Mouse (Mus musculus) left cerebral cortex, postnatal 14 days (tissue): ENCODE measurements around the gene 3425401B19Rik. TPM values are rescaled to one million over a fixed set of nuclear protein-coding genes. Genes with fewer than 3 reads are reported as not detected.

ENCODE experiments used
- DNase-seq, 2 experiments: peaks; one replicate each; pipeline ENCODE4 v3.0.0; 2021 to 2022; ENCODE audit warnings: low spot score in 2 of 2, mixed read lengths in 1 of 2
- intact Hi-C: fragments of 180-260 bp; cut with DNase I; formaldehyde crosslinking; loops from one replicate; pipeline ENCODE4 v1.15.1; 2025
- total RNA-seq, 2 experiments: library from RNA; stranded (reverse); gene quantifications; 2 replicates each; pipeline ENCODE4 v1.2.3; 2021

Gene 3425401B19Rik
- total RNA-seq, 2 experiments from 2014 or later, result 0.13 to 0.15 TPM

- intact Hi-C loops, result no loop called here
Observed at GRCm38 (mm10) chr14:32678565-32678964, 6.5 kb downstream of the 3425401B19Rik start.

DNA sequence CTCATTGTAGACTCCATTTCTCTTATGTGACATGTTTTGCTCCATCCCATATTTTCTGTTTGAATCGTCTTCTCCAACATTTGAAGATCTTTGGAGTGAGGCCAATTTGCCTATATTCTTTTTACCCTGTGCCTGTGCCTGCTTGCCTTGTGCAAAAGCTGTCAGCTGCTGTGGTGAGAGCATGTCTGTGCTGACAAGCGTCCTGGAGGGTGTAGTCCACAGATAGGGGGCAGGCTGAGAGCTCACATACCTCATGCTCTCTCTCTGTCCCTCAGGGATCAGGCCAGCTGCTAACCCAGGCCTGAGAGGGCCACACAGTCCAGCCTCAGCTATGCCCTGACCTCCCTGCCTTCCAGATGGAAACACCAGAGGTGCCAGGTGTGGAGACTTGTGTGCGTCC lies 11.9 kb downstream of the 3425401B19Rik start:
- intact Hi-C loops, result no loop called here
- DNase-seq, result peak in 1 of 2 experiments; percentile 28

More at GRCm38 (mm10) chr14:32678565-32678964, 6.5 kb downstream of the 3425401B19Rik start:
- no peak for DNase-seq

DNA sequence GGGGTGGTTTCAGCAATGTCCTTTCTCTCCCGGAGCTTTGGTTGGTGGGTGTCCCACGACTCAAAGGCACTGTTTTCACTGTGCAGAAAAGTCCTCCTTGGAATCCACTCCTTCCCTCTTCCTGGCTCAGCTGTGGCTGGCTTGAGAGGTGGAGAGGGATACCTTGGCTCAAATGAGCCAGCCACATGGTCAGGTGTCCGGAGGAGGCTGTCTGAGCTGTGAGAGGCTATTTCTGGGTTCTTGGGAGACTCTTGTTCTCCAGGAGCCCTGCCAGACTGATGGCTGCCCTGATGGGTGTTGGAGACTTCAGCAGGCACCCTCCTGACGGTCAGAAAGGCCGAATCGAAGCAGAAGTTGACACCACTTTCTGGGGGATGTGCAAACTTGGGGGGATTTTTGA lies 22.0 kb downstream of the 3425401B19Rik start:
- no peak for DNase-seq
- intact Hi-C loops, result no loop called here

DNA sequence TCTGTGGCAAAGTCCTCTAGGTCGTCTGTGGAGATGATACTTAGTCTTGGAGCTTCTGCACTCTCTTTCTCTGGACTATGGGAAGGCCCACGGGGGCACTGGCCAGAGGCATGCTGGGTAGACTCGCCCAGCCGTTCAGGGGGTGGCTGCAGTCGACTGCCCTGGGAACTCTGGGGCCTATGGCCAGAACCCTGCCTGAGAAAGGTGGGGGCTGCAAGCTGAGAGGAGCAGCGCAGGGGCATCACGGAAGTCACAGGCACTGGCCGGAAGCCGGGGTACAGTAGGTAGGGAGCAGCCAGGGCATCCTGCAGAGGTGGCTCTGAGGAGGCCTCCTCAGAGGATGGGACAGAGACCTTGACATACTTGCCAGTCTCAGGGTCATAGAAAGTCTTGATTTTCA lies 25.3 kb downstream of the 3425401B19Rik start:
- DNase-seq, result no peak
- intact Hi-C loops, result no loop called here

GRCm38 (mm10) chr14:32638485-32638884 lies 46.6 kb downstream of the 3425401B19Rik start:
- no peak for DNase-seq
- intact Hi-C loops, result no loop called here

DNA sequence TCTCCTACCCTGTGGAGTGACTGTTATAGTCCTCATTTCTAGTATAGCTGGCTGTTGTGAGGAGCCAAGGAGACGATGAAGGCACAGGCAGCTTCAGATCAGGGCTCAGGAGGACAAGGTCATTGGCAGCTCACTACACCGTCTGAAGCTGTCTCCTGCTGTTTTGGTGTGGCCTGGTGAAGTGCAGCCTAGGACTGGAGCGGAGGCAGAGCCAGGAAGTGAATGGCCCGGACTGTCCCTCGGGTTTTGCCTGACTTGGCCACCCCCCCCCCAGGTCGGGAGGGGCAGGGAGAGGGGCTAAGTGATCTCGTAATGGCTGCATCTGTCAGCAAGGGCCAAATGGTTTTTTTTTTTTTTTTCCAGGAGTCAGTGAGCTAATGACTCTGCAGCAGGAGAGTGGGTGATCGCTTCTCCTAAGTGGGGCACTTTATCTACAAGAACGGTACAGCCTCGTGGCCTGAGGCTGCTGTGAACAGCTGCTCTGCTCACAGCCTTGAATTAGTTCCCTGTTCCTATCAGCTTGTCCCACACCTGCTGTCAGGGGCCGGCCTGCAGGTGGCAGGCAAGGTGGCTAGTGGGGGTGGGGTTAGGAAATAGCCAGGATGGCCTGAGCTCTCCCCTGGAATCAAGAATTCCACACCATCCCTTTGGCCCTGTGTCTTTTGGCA lies 50.9 kb downstream of the 3425401B19Rik start:
- no peak for DNase-seq
- intact Hi-C loops, result no loop called here

DNA sequence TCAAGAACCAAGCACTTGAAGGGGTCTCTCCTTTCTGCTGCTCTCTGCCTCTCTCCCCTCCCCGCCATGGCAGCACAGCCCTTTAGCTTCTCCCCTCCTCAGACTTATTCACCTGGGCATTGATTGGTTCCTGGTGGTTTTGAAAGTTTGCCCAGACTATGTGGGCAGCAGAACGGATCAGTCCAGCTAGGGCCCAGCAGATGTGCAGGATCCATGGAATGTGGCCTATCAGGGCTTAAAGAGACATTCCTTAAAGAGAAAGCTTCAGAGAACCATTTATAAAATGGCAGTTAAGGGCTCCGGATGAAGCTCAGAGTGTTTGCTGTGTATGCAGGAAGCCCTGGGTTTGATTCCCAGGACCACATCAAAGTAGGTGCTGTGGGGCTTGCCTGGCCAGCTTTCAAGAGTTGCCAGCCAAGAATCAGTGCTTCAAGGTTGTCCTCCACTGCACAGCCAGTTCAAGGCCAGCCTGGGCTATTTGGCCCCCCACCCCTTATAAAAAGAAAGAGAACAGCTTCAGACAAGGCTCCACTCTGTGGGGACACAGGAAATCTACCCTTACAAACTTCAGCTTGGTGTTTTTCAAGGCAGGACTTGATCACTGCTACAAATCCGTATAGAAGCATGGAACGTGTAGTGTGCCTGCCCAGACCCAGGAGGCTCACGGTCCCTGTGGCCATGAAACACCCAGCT lies 52.0 kb downstream of the 3425401B19Rik start:
- intact Hi-C loops, result no loop called here
- no peak for DNase-seq

DNA sequence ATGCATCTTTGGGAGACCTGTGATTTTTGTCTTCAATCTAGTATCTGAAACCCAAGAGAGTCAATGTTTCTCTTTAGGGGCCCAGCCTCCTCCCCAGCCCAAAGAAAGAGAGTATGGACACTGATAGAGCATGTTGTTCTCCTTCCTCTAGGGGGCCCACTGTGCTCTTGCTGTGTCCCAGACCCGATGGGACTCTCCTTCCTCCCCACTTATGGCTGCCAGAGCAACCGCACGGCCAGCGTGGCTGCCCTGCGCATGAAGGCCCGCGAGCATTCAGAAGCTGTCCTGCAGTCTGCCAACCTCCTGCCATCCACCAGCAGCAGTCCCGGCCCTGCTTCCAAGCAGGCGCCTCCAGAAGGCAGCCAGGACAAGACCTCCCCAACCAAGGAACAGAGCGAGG lies 56.5 kb downstream of the 3425401B19Rik start:
- intact Hi-C loops, result no loop called here
- peak in 1 of 2 experiments; percentile 9 for DNase-seq

DNA sequence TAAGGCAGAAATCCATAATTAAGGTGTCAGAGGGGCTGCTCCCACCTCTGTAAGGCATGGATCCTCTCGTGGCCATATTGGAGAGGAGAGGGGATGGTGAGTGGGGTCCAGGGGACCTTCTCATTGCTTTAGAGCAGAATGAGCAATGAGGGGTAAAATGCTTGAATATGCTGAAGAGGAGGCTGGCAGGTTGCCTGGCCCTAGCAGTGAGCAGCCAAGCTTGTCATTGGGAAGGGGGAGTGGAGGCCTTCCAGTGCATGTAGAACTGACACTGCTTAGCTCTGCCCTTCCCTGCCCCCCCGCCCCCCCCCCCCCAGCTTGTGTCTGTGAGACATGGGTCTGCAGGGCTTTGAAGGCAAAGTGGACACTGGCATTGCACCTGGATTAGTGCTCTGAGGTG lies 57.8 kb downstream of the 3425401B19Rik start:
- intact Hi-C loops, result no loop called here
- no peak for DNase-seq

- no peak for DNase-seq
- intact Hi-C loops, result no loop called here
Observed at GRCm38 (mm10) chr14:32624811-32625210, 60.3 kb downstream of the 3425401B19Rik start.

GRCm38 (mm10) chr14:32624245-32624644 lies 60.8 kb downstream of the 3425401B19Rik start:
- intact Hi-C loops, result no loop called here
- DNase-seq, result no peak

GRCm38 (mm10) chr14:32617253-32617652 lies 67.8 kb downstream of the 3425401B19Rik start:
- intact Hi-C loops, result no loop called here
- no peak for DNase-seq

- intact Hi-C loops, result loop anchor here (10.0 kb wide), 3 partner anchors 195 to 595 kb away; no protein-coding TSS in a partner anchor
- peak; percentile 52 to 57 for DNase-seq
Observed at GRCm38 (mm10) chr14:32609392-32609791, 75.7 kb downstream of the 3425401B19Rik start.

Other genes starting within 250 kb of the 3425401B19Rik start
- gene Slc18a3, start 220.4 kb downstream of the 3425401B19Rik start, total RNA-seq, result 1 to 10 TPM; 2.1 to 2.5 TPM
- 1 to 10 TPM; 1.1 to 1.2 TPM for gene Chat, start 219.3 kb downstream of the 3425401B19Rik start, total RNA-seq
- gene Ercc6, start 171.8 kb downstream of the 3425401B19Rik start, total RNA-seq, result 10 to 100 TPM; 17.6 to 22.6 TPM
- not detected for gene Prrxl1, start 85.9 kb downstream of the 3425401B19Rik start, total RNA-seq
- gene Tmem273, start 100.7 kb upstream of the 3425401B19Rik start, total RNA-seq, result under 1 TPM; 0.36 to 0.72 TPM
- not detected for gene Fam170b, start 148.7 kb upstream of the 3425401B19Rik start, total RNA-seq
- 1 to 10 TPM; 4.3 to 5.2 TPM for gene Vstm4, start 171.5 kb upstream of the 3425401B19Rik start, total RNA-seq